Mouse (Mus musculus): ENCODE data around the gene Evi2a.

Evi2a gene

GRCm38 (mm10) chr11:79526549-79526948 is 3.9 kb downstream of the Evi2a start:
- ATAC-seq (ENCODE audit: low TSS enrichment) = no peak

GRCm38 (mm10) chr11:79524310-79524575 is 6.2 kb downstream of the Evi2a start:
- ATAC-seq (ENCODE audit: low TSS enrichment) = no peak

GRCm38 (mm10) chr11:79523560-79524309 is 6.7 kb downstream of the Evi2a start, which contains the start of gene Evi2b:
TSS of gene Evi2b (minus strand) at chr11:79523762.
- ATAC-seq (ENCODE audit: low TSS enrichment) = no peak

- no peak for ATAC-seq (ENCODE audit: low TSS enrichment)
Observed at GRCm38 (mm10) chr11:79522944-79523343, 7.5 kb downstream of the Evi2a start.

- no peak for ATAC-seq (ENCODE audit: low TSS enrichment)
Observed at GRCm38 (mm10) chr11:79521930-79522329, 8.5 kb downstream of the Evi2a start.

GRCm38 (mm10) chr11:79520772-79521171 is 9.6 kb downstream of the Evi2a start:
- no peak for ATAC-seq (ENCODE audit: low TSS enrichment)

GRCm38 (mm10) chr11:79519878-79520291 is 10.5 kb downstream of the Evi2a start:
- peak; percentile 95 for ATAC-seq (ENCODE audit: low TSS enrichment)

- ATAC-seq (ENCODE audit: low TSS enrichment) = no peak
Observed at GRCm38 (mm10) chr11:79519299-79519698, 11.1 kb downstream of the Evi2a start.

- no peak for ATAC-seq (ENCODE audit: low TSS enrichment)
Observed at GRCm38 (mm10) chr11:79515798-79516197, 14.6 kb downstream of the Evi2a start.

GRCm38 (mm10) chr11:79515331-79515730 is 15.1 kb downstream of the Evi2a start:
- ATAC-seq (ENCODE audit: low TSS enrichment) = no peak

GRCm38 (mm10) chr11:79511970-79512369 is 18.4 kb downstream of the Evi2a start:
- ATAC-seq (ENCODE audit: low TSS enrichment) = no peak

GRCm38 (mm10) chr11:79504506-79504905 is 25.9 kb downstream of the Evi2a start:
- ATAC-seq (ENCODE audit: low TSS enrichment) = no peak

GRCm38 (mm10) chr11:79503845-79504244 is 26.6 kb downstream of the Evi2a start, which contains the start of gene Omg:
TSS of gene Omg (minus strand) at chr11:79504084.
- peak; percentile 94 for ATAC-seq (ENCODE audit: low TSS enrichment)

- peak; percentile 45; the same call in 1 of the 2 replicates for ATAC-seq (ENCODE audit: low TSS enrichment)
Observed at GRCm38 (mm10) chr11:79502917-79503316, 27.5 kb downstream of the Evi2a start.

- ATAC-seq (ENCODE audit: low TSS enrichment) = no peak
Observed at GRCm38 (mm10) chr11:79494976-79495800, 35.2 kb downstream of the Evi2a start.

GRCm38 (mm10) chr11:79484721-79485120 is 45.7 kb downstream of the Evi2a start:
- no peak for ATAC-seq (ENCODE audit: low TSS enrichment)

- ATAC-seq (ENCODE audit: low TSS enrichment) = no peak
Observed at GRCm38 (mm10) chr11:79483876-79484528, 46.4 kb downstream of the Evi2a start.

- no peak for ATAC-seq (ENCODE audit: low TSS enrichment)
Observed at GRCm38 (mm10) chr11:79483392-79483791, 47.0 kb downstream of the Evi2a start.
